Mouse (Mus musculus) telencephalon, adult 2 months (tissue): Measurements from ENCODE around the gene Olfr317.
"Not testable (repeated sequence)": the region's sequence is repeated elsewhere in the genome, so short reads cannot be mapped to it uniquely, and the experiment has no call there.

Experiments
- DNase-seq: peaks from one replicate; pipeline ENCODE4 v3.0.0-alpha.2; 2011; ENCODE audit warnings: low read depth, low spot score

Olfr317 gene

GRCm38 (mm10) chr11:58738792-58739262, at the start of gene Olfr317:
Olfr317 (minus strand) TSS chr11:58739212.
- DNase-seq: no peak

DNA sequence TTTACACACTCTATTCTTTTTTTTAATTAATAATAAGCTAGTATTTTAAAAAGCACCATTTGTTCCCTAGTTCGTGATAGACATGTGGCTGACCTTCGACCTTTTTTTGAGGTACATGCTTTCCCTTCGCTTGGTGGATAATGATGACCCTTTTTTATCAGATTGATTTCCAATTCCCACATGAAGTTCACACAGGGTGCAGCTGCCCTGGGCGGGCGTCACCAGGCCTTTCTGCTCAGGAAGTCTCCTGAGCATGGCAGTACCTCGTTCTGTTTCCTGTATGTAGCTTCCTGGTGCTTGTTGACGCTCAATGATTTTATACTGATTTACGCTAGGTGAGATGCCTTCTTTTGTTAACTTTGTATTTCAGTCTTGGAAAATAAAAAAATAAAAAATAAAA, 49.3 kb upstream of the Olfr317 start:
- DNase-seq: no peak

DNA sequence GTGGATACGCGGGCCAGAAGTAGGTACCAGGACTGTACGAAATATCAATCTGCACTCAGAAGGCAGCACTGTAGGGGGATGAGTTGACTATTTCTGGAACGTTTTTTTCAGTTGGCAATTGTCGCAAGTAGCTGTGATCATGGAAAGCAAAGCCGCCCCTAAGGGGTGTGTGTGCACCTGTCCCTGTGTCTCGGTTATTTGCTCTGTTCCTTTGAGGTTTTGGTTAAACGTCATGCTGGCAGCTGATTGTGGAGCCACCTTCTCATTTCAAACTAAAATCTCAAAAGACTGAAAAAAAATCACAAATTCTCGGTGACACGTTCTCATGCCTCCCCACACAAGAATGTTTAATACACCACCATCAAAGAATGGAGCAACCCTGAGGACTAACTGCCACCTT, 48.6 kb upstream of the Olfr317 start:
- DNase-seq: no peak

GRCm38 (mm10) chr11:58784182-58784581, 45.2 kb upstream of the Olfr317 start:
- no peak for DNase-seq

DNA sequence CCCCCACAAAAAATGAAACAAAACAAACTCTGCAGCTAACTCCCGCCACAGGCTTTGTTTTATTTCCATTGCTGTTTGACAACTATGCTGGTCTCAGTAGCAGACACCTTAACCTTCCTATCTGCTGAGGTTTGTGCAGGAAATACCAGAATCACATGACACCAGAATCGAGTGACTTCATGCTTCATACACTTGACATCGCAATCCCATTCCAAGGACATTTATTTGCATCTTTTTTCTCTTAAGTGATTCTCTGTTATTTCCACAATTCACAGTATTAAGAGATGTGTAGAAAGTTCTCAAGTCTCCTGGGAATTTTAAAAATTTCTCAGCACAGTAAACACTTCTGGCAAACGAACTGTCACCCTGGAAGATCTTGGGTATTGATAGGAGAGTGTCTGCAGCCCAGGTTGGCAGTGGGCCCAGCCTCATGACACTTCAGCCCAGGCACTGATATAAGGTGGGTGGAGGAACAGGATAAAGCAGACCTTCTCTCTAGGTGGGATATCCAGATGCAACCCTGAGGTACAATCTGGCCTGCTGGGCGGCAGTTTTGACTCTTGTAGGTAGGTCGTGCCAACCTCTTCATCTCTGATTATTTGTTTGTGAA, 43.6 kb upstream of the Olfr317 start, which contains the start of gene Olfr314:
Gene Olfr314, plus strand, starts transcription at position 473 of the 610 bp plus-strand sequence.
- no peak for DNase-seq

GRCm38 (mm10) chr11:58772888-58773287, 33.9 kb upstream of the Olfr317 start, which contains the start of gene Olfr315:
Olfr315 (plus strand) TSS chr11:58773188.
- no peak for DNase-seq

- DNase-seq: no peak
These were observed 13.4 kb upstream of the Olfr317 start, which contains the start of gene Olfr316 for GRCm38 (mm10) chr11:58752434-58752833. Olfr316 (plus strand) TSS chr11:58752734.

GRCm38 (mm10) chr11:58751096-58751495, 12.1 kb upstream of the Olfr317 start:
- DNase-seq: peak; percentile 47

GRCm38 (mm10) chr11:58733372-58733771, 5.6 kb downstream of the Olfr317 start:
- peak; percentile 39 for DNase-seq

DNA sequence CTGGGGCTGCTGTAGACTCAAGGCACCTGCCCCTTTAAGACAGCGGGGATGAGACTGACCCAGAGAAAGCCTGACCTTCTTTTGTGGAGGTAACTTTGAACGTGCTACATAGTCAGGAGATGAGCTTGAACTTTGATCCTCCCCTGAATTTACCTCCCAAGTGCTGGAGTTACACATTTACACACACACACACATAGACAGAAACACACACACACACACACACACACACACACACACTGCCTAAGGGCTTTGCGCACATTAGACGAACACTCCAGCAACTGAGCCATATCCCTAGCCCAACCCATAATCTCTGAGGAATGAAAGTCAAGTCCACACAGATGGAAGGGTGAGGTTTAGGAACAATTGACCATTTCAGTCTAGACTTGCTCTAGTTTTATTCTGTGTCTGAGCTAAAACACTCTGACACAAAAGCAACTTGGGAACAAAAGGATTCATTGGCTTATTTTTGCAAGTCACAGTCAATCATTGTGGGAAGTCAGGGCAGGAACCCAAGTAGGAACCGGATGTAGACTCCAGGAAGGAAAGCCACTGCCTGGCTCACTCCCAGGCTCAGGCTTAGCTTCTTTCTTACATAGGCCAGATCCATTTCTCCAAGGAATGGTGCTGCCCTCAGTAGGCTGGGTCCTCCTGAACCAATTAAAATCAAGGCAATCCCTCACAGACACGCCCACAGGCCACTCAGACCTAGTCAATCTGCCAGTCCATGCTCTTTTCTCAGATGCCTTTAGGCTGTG, 10.9 kb downstream of the Olfr317 start:
- DNase-seq: not testable (repeated sequence)

DNA sequence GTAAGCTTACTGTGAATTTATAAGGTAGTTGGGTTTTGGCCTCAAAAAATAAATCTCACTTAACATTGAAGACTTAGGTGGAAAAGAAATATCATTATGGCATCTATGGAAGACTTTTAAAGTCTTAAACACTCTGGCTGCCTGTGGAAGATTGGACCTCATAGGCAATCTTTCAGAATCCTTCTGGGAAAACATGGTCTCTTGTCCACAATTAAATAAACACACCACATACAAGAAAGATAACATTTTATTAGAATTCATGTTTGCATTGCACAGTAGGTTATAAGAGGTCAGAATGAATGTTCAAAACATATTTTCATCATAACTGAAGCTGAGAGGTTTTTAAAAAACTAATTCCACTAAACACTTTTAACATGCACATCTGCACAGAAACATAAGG, 15.1 kb downstream of the Olfr317 start, which contains the start of gene Olfr318:
Gene Olfr318, minus strand, starts transcription at position 101 of the 400 bp plus-strand sequence.
- DNase-seq: no peak

DNA sequence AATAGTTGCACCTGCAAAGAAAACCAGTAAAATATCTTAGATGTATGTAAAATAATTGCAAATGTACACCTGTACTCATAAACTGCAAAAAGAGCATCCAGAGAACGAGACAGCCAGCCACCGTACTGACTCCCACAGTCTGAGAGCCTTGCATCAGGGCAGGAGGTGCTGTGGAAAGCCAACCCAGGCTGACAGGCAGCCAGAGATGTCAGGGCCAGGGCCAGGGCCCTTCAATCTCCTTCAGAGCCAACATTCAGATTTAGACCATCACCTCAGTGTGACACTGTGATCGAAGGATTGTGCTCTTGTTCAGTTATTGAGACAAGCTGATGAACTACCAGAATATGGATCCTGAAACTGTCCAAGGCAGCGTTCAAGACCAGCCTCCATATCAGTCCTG, 19.3 kb downstream of the Olfr317 start:
- DNase-seq: no peak

GRCm38 (mm10) chr11:58717723-58718122, 21.3 kb downstream of the Olfr317 start:
- not testable (repeated sequence) for DNase-seq

DNA sequence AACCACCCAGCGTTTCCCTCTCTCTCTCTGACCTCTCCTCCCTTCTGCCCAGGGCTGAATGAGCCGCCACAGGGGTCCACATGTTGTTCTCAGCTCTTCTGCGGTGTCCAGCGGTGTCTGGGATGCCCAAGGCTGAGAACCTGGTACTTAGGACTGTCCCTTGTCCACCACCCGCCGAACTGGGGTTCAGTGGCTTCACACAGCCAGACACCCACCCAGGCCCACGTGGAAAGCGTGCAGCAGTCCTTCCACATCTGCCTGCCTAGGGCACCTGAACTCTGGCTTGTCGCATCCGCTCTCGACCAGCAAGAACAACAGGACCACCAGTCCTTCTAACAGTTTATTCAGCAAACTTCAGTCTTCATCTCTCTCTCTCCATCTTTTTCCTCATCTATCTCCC, 29.9 kb downstream of the Olfr317 start:
- no peak for DNase-seq

DNA sequence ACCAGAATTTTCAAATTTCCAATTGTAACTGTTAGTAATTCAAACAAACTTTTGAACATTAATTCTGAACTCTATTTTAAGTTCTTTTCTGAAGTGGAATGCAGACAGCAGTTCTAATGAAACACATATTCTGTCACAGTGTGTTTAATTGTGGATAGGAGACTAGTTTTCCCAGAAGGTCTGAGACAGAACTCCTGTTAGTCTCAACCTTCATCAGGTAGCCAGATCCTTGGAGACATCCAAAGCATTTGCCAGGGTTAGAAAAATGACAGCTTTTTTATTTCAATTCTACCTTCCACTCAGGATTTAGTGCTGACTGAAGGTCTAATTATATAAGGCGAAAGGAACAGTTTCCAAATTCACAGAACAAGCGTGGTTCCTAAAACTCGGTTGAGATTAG, 40.1 kb downstream of the Olfr317 start, which contains the start of gene Olfr319:
Gene Olfr319, plus strand, starts transcription at position 301 of the 400 bp plus-strand sequence.
- DNase-seq: no peak
